Mouse (Mus musculus) heart, postnatal 0 days (tissue): ENCODE results near the gene Adgrf5. TPM values are rescaled to one million over a fixed set of nuclear protein-coding genes. Genes with fewer than 3 reads are reported as not detected.
A peak's percentile ranks its signal among the peaks of the same experiment; 100 is the strongest.
"Not testable (repeated sequence)": the region's sequence is repeated elsewhere in the genome, so short reads cannot be mapped to it uniquely, and the experiment has no call there.

ENCODE experiments used
- ATAC-seq: fragments of 200-750 bp; cut with Nextera tagmentation; 2 replicates; pipeline ENCODE4 v1.8.0; 2017; ENCODE audit warnings: low read depth, moderate number of reproducible peaks, moderate library complexity; ENCODE audit not compliant: insufficient read depth
- DNase-seq: peaks from one replicate; pipeline ENCODE4 v3.0.0-alpha.2; 2016; ENCODE audit warnings: low spot score
- H3K27ac ChIP-seq: fragments of 300-500 bp; sonication (generic); 2 replicates; pipeline ENCODE4 v1.5.1; 2014; ENCODE audit warnings: low read depth, mild to moderate bottlenecking
- H3K27me3 ChIP-seq: fragments of 300-500 bp; sonication (generic); 2 replicates; pipeline ENCODE4 v1.6.1; 2014; ENCODE audit warnings: low read length, mixed read lengths; ENCODE audit not compliant: control insufficient read depth, insufficient read depth
- H3K36me3 ChIP-seq: fragments of 300-500 bp; sonication (generic); replicated peaks from 2 replicates; pipeline ENCODE4 v1.6.1; 2014; ENCODE audit warnings: low read length, mixed read lengths; ENCODE audit not compliant: control insufficient read depth, insufficient read depth
- H3K4me1 ChIP-seq: fragments of 300-500 bp; sonication (generic); 2 replicates; pipeline ENCODE4 v1.6.1; 2014; ENCODE audit warnings: antibody characterized with exemption; ENCODE audit not compliant: control insufficient read depth, insufficient read depth
- H3K4me2 ChIP-seq: fragments of 300-500 bp; sonication (generic); 2 replicates; pipeline ENCODE4 v1.6.1; 2014; ENCODE audit warnings: low read depth, mild to moderate bottlenecking, low read length, moderate library complexity
- H3K4me3 ChIP-seq: fragments of 300-500 bp; sonication (generic); 2 replicates; pipeline ENCODE4 v1.5.1; 2014; ENCODE audit warnings: low read depth, low read length
- H3K9ac ChIP-seq: fragments of 300-500 bp; sonication (generic); replicated peaks from 2 replicates; pipeline ENCODE4 v1.6.1; 2014; ENCODE audit warnings: low read depth, low read length, mixed read lengths
- H3K9me3 ChIP-seq: fragments of 300-500 bp; sonication (generic); replicated peaks from 2 replicates; pipeline ENCODE4 v1.6.1; 2016; ENCODE audit warnings: low read length; ENCODE audit not compliant: control insufficient read depth
- CTCF ChIP-seq: IDR thresholded peaks from 2 replicates; pipeline ENCODE4 v1.5.1; 2016; ENCODE audit warnings: antibody characterized with exemption, control low read depth, low read depth
- EP300 ChIP-seq: IDR thresholded peaks from 2 replicates; pipeline ENCODE4 v1.6.1; 2016; ENCODE audit warnings: antibody characterized with exemption, low read depth
- WGBS: fragments of 180-500 bp; shearing (Covaris S2); extraction: QIAGEN DNeasy Blood & Tissue Kit; methylation state at CpG from one replicate; pipeline ENCODE4 v1.1.7; 2014; 5-methylcytosine and 5-hydroxymethylcytosine counted together
- polyA plus RNA-seq: library from polyadenylated mRNA; unstranded; fragments of >200 nt; fragmentation: Nextera tagmentation; extraction: Ambion mirVana; gene quantifications from 2 replicates; pipeline ENCODE4 v1.2.1, GENCODE M21; 2015
- total RNA-seq: library from RNA; depleted of rRNA; stranded (reverse); fragments of >200 nt; gene quantifications from 2 replicates; pipeline ENCODE4 v1.2.3, GENCODE M21; 2014; ENCODE audit warnings: low replicate concordance

Gene Adgrf5
- total and polyA plus RNA-seq, 2 experiments from 2014 or later: 19.1 to 89.0 TPM

- Histone ChIP-seq H3K27me3 (no peaks in the 10 kb centered on the region), H3K36me3 (no peaks in the 10 kb centered on the region), H3K9ac (no peak overlapping the region), H3K4me1 (no peaks in the 10 kb centered on the region), H3K9me3 (no peaks in the 10 kb centered on the region), H3K4me2 (no peak overlapping the region), H3K27ac (no peak overlapping the region), H3K4me3 (no peak overlapping the region)
- no peak for TF ChIP-seq CTCF
- no peak for TF ChIP-seq EP300
- 85% methylated on average over 2 of the region's 2 CpGs for WGBS
- DNase-seq: no peak
- ATAC-seq: no peak
These were observed 128.3 kb downstream of the Adgrf5 start for GRCm38 (mm10) chr17:43488439-43489151.

DNA sequence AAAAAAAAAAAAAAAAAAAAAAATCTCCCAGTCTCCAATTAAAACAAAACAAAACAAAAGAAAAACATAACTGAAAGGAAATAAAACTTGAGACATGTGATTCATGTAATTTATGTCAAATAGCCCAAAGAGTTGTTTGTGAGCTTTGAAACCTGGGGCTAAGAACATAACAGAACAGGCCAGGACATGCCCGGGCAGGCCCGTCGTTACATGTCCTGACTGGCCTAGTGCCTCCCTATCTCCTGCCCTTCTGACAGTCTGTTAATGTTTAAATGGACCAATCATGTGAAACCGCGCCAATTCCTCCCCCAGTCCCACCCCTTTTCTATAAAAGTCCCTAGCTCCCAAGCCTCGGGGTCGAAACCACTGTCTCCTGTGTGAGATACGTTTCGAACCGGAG, 130.1 kb downstream of the Adgrf5 start:
- H3K4me1 ChIP-seq, H3K36me3 ChIP-seq, H3K27me3 ChIP-seq, ATAC-seq, H3K9ac ChIP-seq, DNase-seq, H3K4me2 ChIP-seq, H3K9me3 ChIP-seq, H3K4me3 ChIP-seq, H3K27ac ChIP-seq: not testable (repeated sequence)
- WGBS: 85% methylated on average over 5 of the region's 10 CpGs

DNA sequence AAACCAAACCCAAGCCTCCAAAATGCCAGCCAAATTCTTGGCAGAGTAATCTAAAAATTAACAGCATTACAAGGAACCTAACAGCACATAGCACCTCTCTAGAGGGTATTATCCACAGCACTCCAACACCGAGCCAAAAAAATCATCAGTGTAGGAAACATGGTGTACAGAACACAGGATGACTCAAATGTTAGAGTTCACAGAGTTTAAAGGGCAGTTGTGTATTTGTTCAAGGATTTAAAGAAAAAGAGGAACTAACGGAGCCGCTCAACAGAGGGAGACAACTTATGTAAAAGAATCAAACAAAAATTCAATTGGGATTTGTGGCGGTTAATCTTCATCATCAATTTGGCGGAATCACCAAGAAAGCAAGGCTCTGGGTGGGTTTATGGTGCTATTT, 135.3 kb downstream of the Adgrf5 start:
- no peak overlapping the region for H3K9ac ChIP-seq
- H3K36me3 ChIP-seq: no peaks in the 10 kb centered on the region
- H3K9me3 ChIP-seq: no peaks in the 10 kb centered on the region
- TF ChIP-seq EP300: no peak
- TF ChIP-seq CTCF: no peak
- H3K27ac ChIP-seq: no peak overlapping the region
- no peak for ATAC-seq
- H3K4me3 ChIP-seq: no peak overlapping the region
- H3K4me1 ChIP-seq: no peaks in the 10 kb centered on the region
- no peak overlapping the region for H3K4me2 ChIP-seq
- 81% methylated on average over 5 of the region's 5 CpGs for WGBS
- no peaks in the 10 kb centered on the region for H3K27me3 ChIP-seq
- DNase-seq: no peak

GRCm38 (mm10) chr17:43497521-43497920, 137.3 kb downstream of the Adgrf5 start:
- no peak for ATAC-seq
- TF ChIP-seq CTCF (no peak), EP300 (no peak)
- H3K4me2 ChIP-seq: no peak overlapping the region
- WGBS: 18% methylated on average over 4 of the region's 4 CpGs
- H3K27me3 ChIP-seq: no peaks in the 10 kb centered on the region
- peak; percentile 17 for DNase-seq
- no peak overlapping the region for H3K27ac ChIP-seq
- no peaks in the 10 kb centered on the region for H3K4me1 ChIP-seq
- no peak overlapping the region for H3K4me3 ChIP-seq
- no peak overlapping the region for H3K9ac ChIP-seq
- H3K36me3 ChIP-seq: no peaks in the 10 kb centered on the region
- H3K9me3 ChIP-seq: no peaks in the 10 kb centered on the region

DNA sequence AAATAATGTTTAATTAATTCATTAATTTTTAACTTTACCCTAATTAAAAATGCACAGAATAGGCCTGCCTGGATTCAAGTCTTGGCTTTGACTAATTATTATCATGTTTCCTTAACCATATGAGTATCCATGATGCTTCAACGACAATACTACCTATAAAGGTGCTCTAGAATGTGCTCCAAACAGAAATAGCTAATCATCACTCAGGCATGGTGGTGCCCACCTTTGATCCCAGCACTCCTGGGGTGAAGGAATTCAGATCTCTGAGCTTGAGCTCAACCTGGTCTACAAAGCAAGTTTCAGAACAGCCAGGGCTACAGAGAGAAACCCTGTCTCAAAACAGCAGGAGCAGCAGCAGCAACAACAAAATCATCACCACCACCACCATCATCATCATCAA, 140.3 kb downstream of the Adgrf5 start:
- no peak for ATAC-seq
- no peak overlapping the region for H3K9ac ChIP-seq
- H3K27ac ChIP-seq: no peak overlapping the region
- H3K36me3 ChIP-seq: no peaks in the 10 kb centered on the region
- DNase-seq: no peak
- no peak overlapping the region for H3K4me3 ChIP-seq
- TF ChIP-seq CTCF: no peak
- TF ChIP-seq EP300: no peak
- no peak overlapping the region for H3K4me2 ChIP-seq
- H3K27me3 ChIP-seq: no peaks in the 10 kb centered on the region
- H3K4me1 ChIP-seq: no peaks in the 10 kb centered on the region
- WGBS: 76% methylated on average over 1 of the region's 1 CpGs
- H3K9me3 ChIP-seq: no peaks in the 10 kb centered on the region

- ATAC-seq (no peak), DNase-seq (no peak)
- H3K9ac ChIP-seq: no peak overlapping the region
- no peak overlapping the region for H3K4me2 ChIP-seq
- no peaks in the 10 kb centered on the region for H3K27me3 ChIP-seq
- no peaks in the 10 kb centered on the region for H3K36me3 ChIP-seq
- H3K4me1 ChIP-seq: no peaks in the 10 kb centered on the region
- H3K9me3 ChIP-seq: no peaks in the 10 kb centered on the region
- H3K27ac ChIP-seq: no peak overlapping the region
- TF ChIP-seq CTCF: no peak
- no peak for TF ChIP-seq EP300
- no peak overlapping the region for H3K4me3 ChIP-seq
- 58% methylated on average over 3 of the region's 3 CpGs for WGBS
These were observed 141.0 kb downstream of the Adgrf5 start for GRCm38 (mm10) chr17:43501223-43501622.
